Mouse (Mus musculus): Measurements from ENCODE around the gene Churc1. TPM values are rescaled to one million over a fixed set of nuclear protein-coding genes. Genes with fewer than 3 reads are reported as not detected.
A peak's percentile ranks its signal among the peaks of the same experiment; 100 is the strongest.

The Churc1 gene
- 88.7 and 91.3 TPM in 2 replicates for polyA plus RNA-seq (2014; fragmentation: Nextera tagmentation; extraction: Ambion mirVana)

GRCm38 (mm10) chr12:76765354-76765851 is at the start of gene Churc1, which contains the start of gene Fntb:
Churc1 (plus strand) TSS chr12:76765538.
Fntb (plus strand) TSS chr12:76765589.
- no peaks in the 10 kb centered on the region for H3K9me3 ChIP-seq (ENCODE audit: control insufficient read depth, low read length)
- ATAC-seq (replicated peaks; ENCODE audit: low FRiP score) = peak; percentile 98
- peaks cover 2% of the 10 kb centered on the region; the same call in 1 of the 2 replicates for H3K4me1 ChIP-seq (replicated peaks; ENCODE audit: control insufficient read depth, insufficient read depth, low read length)
- H3K9ac ChIP-seq (ENCODE audit: low read length) = peak within 1 kb of the TSS; percentile 59
- no peaks in the 10 kb centered on the region for H3K27me3 ChIP-seq (ENCODE audit: control insufficient read depth, insufficient read depth, low read length)
- no peak within 1 kb of the TSS for H3K27ac ChIP-seq (ENCODE audit: low read depth, low read length)
- no peaks in the 10 kb centered on the region for H3K36me3 ChIP-seq (ENCODE audit: control insufficient read depth, insufficient read depth, low read length)
- DNase-seq (ENCODE audit: low spot score) = peak; percentile 93
- H3K4me3 ChIP-seq (ENCODE audit: low read depth, low read length) = peak within 1 kb of the TSS; percentile 48
- peak within 1 kb of the TSS; percentile 69 for H3K4me2 ChIP-seq (ENCODE audit: low read depth, low read length, severe bottlenecking)
- under 1% methylated on average over 31 of the region's 31 CpGs for WGBS

GRCm38 (mm10) chr12:76718384-76718783 is 47.0 kb upstream of the Churc1 start:
- ATAC-seq (replicated peaks; ENCODE audit: low FRiP score) (no peak), DNase-seq (ENCODE audit: low spot score) (no peak)
- no peaks in the 10 kb centered on the region for H3K4me1 ChIP-seq (replicated peaks; ENCODE audit: control insufficient read depth, insufficient read depth, low read length)
- H3K27me3 ChIP-seq (ENCODE audit: control insufficient read depth, insufficient read depth, low read length) = no peaks in the 10 kb centered on the region
- no peak overlapping the region for H3K27ac ChIP-seq (ENCODE audit: low read depth, low read length)
- H3K36me3 ChIP-seq (ENCODE audit: control insufficient read depth, insufficient read depth, low read length) = no peaks in the 10 kb centered on the region
- H3K4me3 ChIP-seq (ENCODE audit: low read depth, low read length) = no peak overlapping the region
- WGBS = 83% methylated on average over 4 of the region's 4 CpGs
- H3K4me2 ChIP-seq (ENCODE audit: low read depth, low read length, severe bottlenecking) = no peak overlapping the region
- no peak overlapping the region for H3K9ac ChIP-seq (ENCODE audit: low read length)
- no peaks in the 10 kb centered on the region for H3K9me3 ChIP-seq (ENCODE audit: control insufficient read depth, low read length)

- ATAC-seq (replicated peaks; ENCODE audit: low FRiP score) (no peak), DNase-seq (ENCODE audit: low spot score) (no peak)
- H3K36me3 ChIP-seq (ENCODE audit: control insufficient read depth, insufficient read depth, low read length) = no peaks in the 10 kb centered on the region
- no peak overlapping the region for H3K9ac ChIP-seq (ENCODE audit: low read length)
- no peak overlapping the region for H3K27ac ChIP-seq (ENCODE audit: low read depth, low read length)
- H3K27me3 ChIP-seq (ENCODE audit: control insufficient read depth, insufficient read depth, low read length) = no peaks in the 10 kb centered on the region
- H3K4me3 ChIP-seq (ENCODE audit: low read depth, low read length) = no peak overlapping the region
- H3K9me3 ChIP-seq (ENCODE audit: control insufficient read depth, low read length) = no peaks in the 10 kb centered on the region
- no peak overlapping the region for H3K4me2 ChIP-seq (ENCODE audit: low read depth, low read length, severe bottlenecking)
- no peaks in the 10 kb centered on the region for H3K4me1 ChIP-seq (replicated peaks; ENCODE audit: control insufficient read depth, insufficient read depth, low read length)
These were observed 44.8 kb upstream of the Churc1 start for GRCm38 (mm10) chr12:76720572-76720971.

- WGBS = 86% methylated on average over 3 of the region's 3 CpGs
- DNase-seq (ENCODE audit: low spot score) (no peak), ATAC-seq (replicated peaks; ENCODE audit: low FRiP score) (no peak)
- Histone ChIP-seq H3K4me1 (replicated peaks; ENCODE audit: control insufficient read depth, insufficient read depth, low read length) (no peaks in the 10 kb centered on the region), H3K27ac (ENCODE audit: low read depth, low read length) (no peak overlapping the region), H3K36me3 (ENCODE audit: control insufficient read depth, insufficient read depth, low read length) (no peaks in the 10 kb centered on the region), H3K27me3 (ENCODE audit: control insufficient read depth, insufficient read depth, low read length) (no peaks in the 10 kb centered on the region), H3K9me3 (ENCODE audit: control insufficient read depth, low read length) (no peaks in the 10 kb centered on the region), H3K4me2 (ENCODE audit: low read depth, low read length, severe bottlenecking) (no peak overlapping the region), H3K9ac (ENCODE audit: low read length) (no peak overlapping the region), H3K4me3 (ENCODE audit: low read depth, low read length) (no peak overlapping the region)
These were observed 43.3 kb upstream of the Churc1 start for GRCm38 (mm10) chr12:76722026-76722425.

GRCm38 (mm10) chr12:76727955-76728354 is 37.4 kb upstream of the Churc1 start:
- no peak overlapping the region for H3K4me2 ChIP-seq (ENCODE audit: low read depth, low read length, severe bottlenecking)
- no peak for ATAC-seq (replicated peaks; ENCODE audit: low FRiP score)
- H3K4me3 ChIP-seq (ENCODE audit: low read depth, low read length) = no peak overlapping the region
- H3K9me3 ChIP-seq (ENCODE audit: control insufficient read depth, low read length) = no peaks in the 10 kb centered on the region; the same call in 1 of the 2 replicates
- H3K27me3 ChIP-seq (ENCODE audit: control insufficient read depth, insufficient read depth, low read length) = no peaks in the 10 kb centered on the region
- no peaks in the 10 kb centered on the region for H3K4me1 ChIP-seq (replicated peaks; ENCODE audit: control insufficient read depth, insufficient read depth, low read length)
- whole genome bisulfite sequencing = 91% methylated on average over 4 of the region's 4 CpGs
- no peak for DNase-seq (ENCODE audit: low spot score)
- no peak overlapping the region for H3K27ac ChIP-seq (ENCODE audit: low read depth, low read length)
- no peak overlapping the region for H3K9ac ChIP-seq (ENCODE audit: low read length)
- no peaks in the 10 kb centered on the region for H3K36me3 ChIP-seq (ENCODE audit: control insufficient read depth, insufficient read depth, low read length)

GRCm38 (mm10) chr12:76750866-76751459 is 14.4 kb upstream of the Churc1 start:
- DNase-seq (ENCODE audit: low spot score) (no peak), ATAC-seq (replicated peaks; ENCODE audit: low FRiP score) (no peak)
- Histone ChIP-seq H3K4me2 (ENCODE audit: low read depth, low read length, severe bottlenecking) (no peak overlapping the region), H3K27ac (ENCODE audit: low read depth, low read length) (no peak overlapping the region), H3K4me3 (ENCODE audit: low read depth, low read length) (no peak overlapping the region), H3K4me1 (replicated peaks; ENCODE audit: control insufficient read depth, insufficient read depth, low read length) (no peaks in the 10 kb centered on the region), H3K9me3 (ENCODE audit: control insufficient read depth, low read length) (no peaks in the 10 kb centered on the region), H3K9ac (ENCODE audit: low read length) (no peak overlapping the region), H3K36me3 (ENCODE audit: control insufficient read depth, insufficient read depth, low read length) (no peaks in the 10 kb centered on the region), H3K27me3 (ENCODE audit: control insufficient read depth, insufficient read depth, low read length) (no peaks in the 10 kb centered on the region)
- 81% methylated on average over 16 of the region's 16 CpGs for WGBS

- no peak; the same call in 1 of the 2 replicates for ATAC-seq (replicated peaks; ENCODE audit: low FRiP score)
- no peaks in the 10 kb centered on the region for H3K36me3 ChIP-seq (ENCODE audit: control insufficient read depth, insufficient read depth, low read length)
- DNase-seq (ENCODE audit: low spot score) = peak; percentile 67
- H3K27ac ChIP-seq (ENCODE audit: low read depth, low read length) = no peak overlapping the region
- no peaks in the 10 kb centered on the region for H3K9me3 ChIP-seq (ENCODE audit: control insufficient read depth, low read length)
- no peaks in the 10 kb centered on the region for H3K4me1 ChIP-seq (replicated peaks; ENCODE audit: control insufficient read depth, insufficient read depth, low read length)
- H3K4me3 ChIP-seq (ENCODE audit: low read depth, low read length) = no peak overlapping the region
- no peak overlapping the region for H3K9ac ChIP-seq (ENCODE audit: low read length)
- WGBS = 49% methylated on average over 14 of the region's 14 CpGs
- no peaks in the 10 kb centered on the region for H3K27me3 ChIP-seq (ENCODE audit: control insufficient read depth, insufficient read depth, low read length)
- no peak overlapping the region for H3K4me2 ChIP-seq (ENCODE audit: low read depth, low read length, severe bottlenecking)
These were observed 12.6 kb upstream of the Churc1 start for GRCm38 (mm10) chr12:76752652-76753318.

GRCm38 (mm10) chr12:76765901-76766630 is 728 bp downstream of the Churc1 start:
- peak; percentile 18; the same call in 1 of the 2 replicates for ATAC-seq (replicated peaks; ENCODE audit: low FRiP score)
- Histone ChIP-seq H3K9me3 (ENCODE audit: control insufficient read depth, low read length) (no peaks in the 10 kb centered on the region), H3K4me2 (ENCODE audit: low read depth, low read length, severe bottlenecking) (peak overlapping the region; percentile 69), H3K27me3 (ENCODE audit: control insufficient read depth, insufficient read depth, low read length) (no peaks in the 10 kb centered on the region), H3K9ac (ENCODE audit: low read length) (peak overlapping the region; percentile 59), H3K27ac (ENCODE audit: low read depth, low read length) (no peak overlapping the region), H3K4me1 (replicated peaks; ENCODE audit: control insufficient read depth, insufficient read depth, low read length) (peaks cover 2% of the 10 kb centered on the region; the same call in 1 of the 2 replicates), H3K4me3 (ENCODE audit: low read depth, low read length) (peak overlapping the region; percentile 48), H3K36me3 (ENCODE audit: control insufficient read depth, insufficient read depth, low read length) (no peaks in the 10 kb centered on the region)
- DNase-seq (ENCODE audit: low spot score) = peak; percentile 53
- WGBS = 32% methylated on average over 20 of the region's 20 CpGs
